Mouse (Mus musculus): ENCODE data around the gene Traf3ip1.
"Not testable (repeated sequence)": the region's sequence is repeated elsewhere in the genome, so short reads cannot be mapped to it uniquely, and the experiment has no call there.

Traf3ip1 gene

GRCm38 (mm10) chr1:91464436-91464835 is 30.0 kb upstream of the Traf3ip1 start:
- intact Hi-C loops (cut with DNase I): no loop called here

DNA sequence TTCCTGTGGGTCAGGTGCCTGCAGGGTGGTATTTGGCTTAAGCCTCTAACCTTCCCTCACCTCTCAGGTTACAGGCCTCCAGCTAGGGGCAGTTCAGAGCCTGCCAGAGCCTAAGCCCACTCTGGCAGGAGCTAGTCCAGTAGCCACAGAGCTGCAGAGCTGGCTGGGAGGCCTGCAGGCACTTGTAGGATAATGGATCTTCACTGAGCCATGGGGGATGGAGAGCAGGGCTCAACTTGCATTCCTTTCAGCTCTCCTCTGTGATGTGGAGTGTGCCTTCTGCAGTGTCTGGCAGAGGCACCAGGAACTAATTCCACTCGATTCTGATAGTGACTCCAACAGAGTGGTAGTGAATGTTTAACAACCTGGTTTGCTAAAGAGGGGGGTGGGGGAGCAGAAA is 29.2 kb upstream of the Traf3ip1 start:
- intact Hi-C loops (cut with DNase I): no loop called here

GRCm38 (mm10) chr1:91466186-91466585 is 28.3 kb upstream of the Traf3ip1 start:
- intact Hi-C loops (cut with DNase I): no loop called here

- intact Hi-C loops (cut with DNase I): no loop called here
Observed at GRCm38 (mm10) chr1:91469888-91470419, 24.5 kb upstream of the Traf3ip1 start.

DNA sequence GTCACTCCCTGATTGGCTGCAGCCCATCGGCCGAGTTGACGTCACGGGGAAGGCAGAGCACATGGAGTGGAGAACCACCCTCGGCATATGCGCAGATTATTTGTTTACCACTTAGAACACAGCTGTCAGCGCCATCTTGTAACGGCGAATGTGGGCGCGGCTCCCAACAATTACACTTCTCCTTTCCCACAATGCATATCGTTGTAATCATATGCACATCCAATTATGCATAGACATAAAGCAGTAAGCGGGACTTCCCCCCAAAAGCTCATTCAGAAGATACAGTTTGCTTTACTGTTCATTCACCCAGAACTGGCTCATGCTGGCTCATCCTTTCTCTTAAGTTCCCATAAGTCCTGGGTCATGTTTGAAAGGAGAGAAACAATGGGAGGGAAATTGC is 16.3 kb upstream of the Traf3ip1 start:
- intact Hi-C loops (cut with DNase I): not testable (repeated sequence)

- intact Hi-C loops (cut with DNase I): no loop called here
Observed at GRCm38 (mm10) chr1:91478958-91479357, 15.5 kb upstream of the Traf3ip1 start.

- intact Hi-C loops (cut with DNase I): loop anchor here (5.0 kb wide), 1 partner anchor 55 kb away; no protein-coding TSS in a partner anchor
Observed at GRCm38 (mm10) chr1:91482616-91483211, 11.7 kb upstream of the Traf3ip1 start.

DNA sequence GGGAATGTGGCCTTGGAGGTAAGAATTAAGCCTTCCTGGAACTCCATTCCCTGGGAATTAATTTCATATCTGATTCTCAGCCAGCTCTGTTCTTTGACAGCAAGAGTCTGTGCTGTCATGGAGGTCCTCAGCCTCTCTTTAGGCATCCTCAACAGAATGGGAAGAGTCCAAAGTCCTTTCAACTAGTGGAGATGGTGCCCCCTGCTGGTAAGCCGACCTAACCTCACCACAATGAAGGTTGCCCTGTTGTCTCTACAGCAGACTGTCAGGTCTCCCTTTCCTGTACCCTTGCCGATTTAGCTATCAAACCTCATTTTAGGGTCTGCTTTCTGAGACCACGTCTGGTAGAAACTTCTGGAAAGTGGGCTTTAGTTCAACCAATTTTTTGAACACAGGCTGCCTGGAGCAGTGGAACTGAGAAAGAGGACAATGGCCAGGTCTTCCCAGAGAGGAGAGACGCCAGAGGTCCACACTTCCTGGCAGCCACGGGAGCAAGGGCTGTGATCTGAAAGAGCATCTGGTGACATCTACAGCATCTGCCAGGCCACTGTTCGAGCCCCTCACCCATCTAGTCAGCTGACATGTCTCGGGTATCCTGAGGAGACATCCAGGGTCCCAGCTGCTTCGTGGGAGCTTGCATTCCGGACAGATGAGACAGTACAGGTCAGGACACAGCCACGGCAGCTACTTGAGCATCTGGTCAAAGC is 11.0 kb upstream of the Traf3ip1 start:
- intact Hi-C loops (cut with DNase I): loop anchor here (5.0 kb wide), 1 partner anchor 56 kb away; no protein-coding TSS in a partner anchor

DNA sequence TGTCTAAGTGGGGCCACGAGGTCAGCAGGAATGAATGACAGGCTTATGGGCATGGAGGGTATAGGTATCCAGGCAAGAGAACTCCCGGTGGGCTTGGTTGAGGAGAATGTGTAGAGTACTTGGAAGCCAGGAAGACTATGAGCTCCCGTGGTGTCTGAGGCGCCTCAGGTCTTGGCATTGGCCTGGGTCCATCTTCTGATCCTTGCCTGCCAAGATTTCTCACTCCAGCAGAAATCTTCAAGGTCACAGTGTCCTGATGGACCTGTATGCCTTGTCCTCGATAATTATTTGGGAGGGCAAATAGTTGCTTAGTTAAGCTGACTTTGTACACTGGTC is 10.5 kb upstream of the Traf3ip1 start:
- intact Hi-C loops (cut with DNase I): loop anchor here (5.0 kb wide), 1 partner anchor 57 kb away; no protein-coding TSS in a partner anchor

GRCm38 (mm10) chr1:91485422-91485821 is 9.0 kb upstream of the Traf3ip1 start:
- intact Hi-C loops (cut with DNase I): no loop called here

DNA sequence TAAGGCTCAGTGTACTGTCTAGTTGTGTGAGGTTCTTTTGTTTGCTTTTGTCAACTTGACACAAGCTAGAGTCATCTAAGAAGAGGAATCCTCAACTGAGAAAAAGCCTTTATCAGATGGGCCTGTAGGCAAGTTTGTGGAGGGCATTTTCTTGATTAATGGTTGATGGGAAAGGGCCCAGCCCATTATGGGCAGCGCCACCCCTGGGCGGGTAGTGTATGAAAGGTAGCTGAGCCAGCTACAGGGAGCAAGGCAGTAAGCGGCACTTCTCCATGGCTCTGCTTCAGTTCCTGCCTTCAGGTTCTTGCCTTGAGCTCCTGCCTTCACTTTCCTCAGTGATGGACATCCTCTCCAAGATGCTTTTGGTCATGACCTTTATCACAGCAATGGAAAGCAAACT is 8.3 kb upstream of the Traf3ip1 start:
- intact Hi-C loops (cut with DNase I): no loop called here

GRCm38 (mm10) chr1:91490322-91490721 is 4.1 kb upstream of the Traf3ip1 start:
- intact Hi-C loops (cut with DNase I): no loop called here

GRCm38 (mm10) chr1:91492740-91493139 is 1.7 kb upstream of the Traf3ip1 start:
- intact Hi-C loops (cut with DNase I): no loop called here

- intact Hi-C loops (cut with DNase I): no loop called here
Observed at GRCm38 (mm10) chr1:91493938-91494337, 509 bp upstream of the Traf3ip1 start.

GRCm38 (mm10) chr1:91495321-91495720 is 874 bp downstream of the Traf3ip1 start:
- intact Hi-C loops (cut with DNase I): no loop called here

GRCm38 (mm10) chr1:91498579-91498978 is 4.1 kb downstream of the Traf3ip1 start:
- intact Hi-C loops (cut with DNase I): no loop called here

- intact Hi-C loops (cut with DNase I): no loop called here
Observed at GRCm38 (mm10) chr1:91504615-91505014, 10.2 kb downstream of the Traf3ip1 start.

DNA sequence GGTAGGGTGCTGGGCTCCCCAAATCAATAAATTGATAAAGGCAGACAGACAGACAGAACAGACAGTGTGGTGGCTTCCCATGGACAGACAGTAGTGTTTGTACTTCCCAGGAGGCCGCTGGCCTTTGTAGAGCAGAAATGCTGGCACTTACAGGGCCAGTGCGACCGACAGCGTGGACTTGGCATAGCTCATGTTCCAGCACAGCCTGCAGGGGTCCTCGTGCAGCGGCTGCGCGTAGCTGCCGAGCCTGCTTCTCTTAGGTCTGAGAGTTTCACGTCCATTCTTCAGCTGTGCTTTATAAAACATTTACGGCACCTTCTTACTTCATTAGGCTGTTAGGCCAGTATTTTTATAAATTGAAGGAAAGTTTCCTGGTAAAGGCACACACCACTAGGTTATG is 20.5 kb downstream of the Traf3ip1 start:
- intact Hi-C loops (cut with DNase I): no loop called here

GRCm38 (mm10) chr1:91515642-91516041 is 21.2 kb downstream of the Traf3ip1 start:
- intact Hi-C loops (cut with DNase I): no loop called here

- intact Hi-C loops (cut with DNase I): loop anchor here (5.0 to 10.0 kb wide), 3 partner anchors 39 to 351 kb away; no protein-coding TSS in a partner anchor
Observed at GRCm38 (mm10) chr1:91523759-91524158, 29.3 kb downstream of the Traf3ip1 start.

GRCm38 (mm10) chr1:91525838-91526237 is 31.4 kb downstream of the Traf3ip1 start:
- intact Hi-C loops (cut with DNase I): loop anchor here (10.0 kb wide), 1 partner anchor 349 kb away; no protein-coding TSS in a partner anchor

- intact Hi-C loops (cut with DNase I): no loop called here
Observed at GRCm38 (mm10) chr1:91530166-91530565, 35.7 kb downstream of the Traf3ip1 start.

- intact Hi-C loops (cut with DNase I): no loop called here
Observed at GRCm38 (mm10) chr1:91532243-91532642, 37.8 kb downstream of the Traf3ip1 start.

All from adrenal gland (tissue).